Mouse (Mus musculus): ENCODE measurements around the gene Tmem88b. TPM values are rescaled to one million over a fixed set of nuclear protein-coding genes. Genes with fewer than 3 reads are reported as not detected.
A peak's percentile ranks its signal among the peaks of the same experiment; 100 is the strongest.
"Not testable (repeated sequence)": the region's sequence is repeated elsewhere in the genome, so short reads cannot be mapped to it uniquely, and the experiment has no call there.

Gene Tmem88b
- polyA plus RNA-seq, 1 experiment from 2014 or later, result 1.8 TPM

GRCm38 (mm10) chr4:155740681-155741080 lies 45.0 kb downstream of the Tmem88b start:
- peaks cover 26% of the 10 kb centered on the region for H3K36me3 ChIP-seq (ENCODE audit: control insufficient read depth, insufficient read depth)
- H3K27ac ChIP-seq (ENCODE audit: low read length); H3K9ac ChIP-seq (ENCODE audit: low read length); H3K4me2 ChIP-seq (ENCODE audit: low read depth, low read length); H3K27me3 ChIP-seq (ENCODE audit: control insufficient read depth, insufficient read depth, low read length); H3K9me3 ChIP-seq (replicated peaks; ENCODE audit: control insufficient read depth, low read length); H3K4me3 ChIP-seq (ENCODE audit: low read length); ATAC-seq (replicated peaks; ENCODE audit: extremely low read depth, insufficient read depth, low FRiP score); H3K4me1 ChIP-seq (ENCODE audit: control insufficient read depth, insufficient read depth, low read length): not testable (repeated sequence)
- WGBS, result 79% methylated on average over 10 of the region's 10 CpGs

GRCm38 (mm10) chr4:155739741-155740636 lies 45.7 kb downstream of the Tmem88b start:
- no peak overlapping the region for H3K4me3 ChIP-seq (ENCODE audit: low read length)
- H3K9ac ChIP-seq (ENCODE audit: low read length), result no peak overlapping the region
- H3K27ac ChIP-seq (ENCODE audit: low read length), result no peak overlapping the region
- H3K4me2 ChIP-seq (ENCODE audit: low read depth, low read length), result no peak overlapping the region
- ATAC-seq (replicated peaks; ENCODE audit: extremely low read depth, insufficient read depth, low FRiP score), result peak; percentile 38
- H3K36me3 ChIP-seq (ENCODE audit: control insufficient read depth, insufficient read depth), result peaks cover 20% of the 10 kb centered on the region
- peaks cover 9% of the 10 kb centered on the region for H3K4me1 ChIP-seq (ENCODE audit: control insufficient read depth, insufficient read depth, low read length)
- 68% methylated on average over 37 of the region's 37 CpGs for WGBS
- no peaks in the 10 kb centered on the region for H3K27me3 ChIP-seq (ENCODE audit: control insufficient read depth, insufficient read depth, low read length)
- H3K9me3 ChIP-seq (replicated peaks; ENCODE audit: control insufficient read depth, low read length), result no peaks in the 10 kb centered on the region

GRCm38 (mm10) chr4:155739152-155739551 lies 46.5 kb downstream of the Tmem88b start:
- no peak for ATAC-seq (replicated peaks; ENCODE audit: extremely low read depth, insufficient read depth, low FRiP score)
- Histone ChIP-seq H3K27ac (ENCODE audit: low read length) (no peak overlapping the region), H3K4me2 (ENCODE audit: low read depth, low read length) (no peak overlapping the region), H3K36me3 (ENCODE audit: control insufficient read depth, insufficient read depth) (peaks cover 13% of the 10 kb centered on the region), H3K27me3 (ENCODE audit: control insufficient read depth, insufficient read depth, low read length) (no peaks in the 10 kb centered on the region), H3K4me3 (ENCODE audit: low read length) (no peak overlapping the region), H3K9me3 (replicated peaks; ENCODE audit: control insufficient read depth, low read length) (no peaks in the 10 kb centered on the region), H3K4me1 (ENCODE audit: control insufficient read depth, insufficient read depth, low read length) (peaks cover 9% of the 10 kb centered on the region), H3K9ac (ENCODE audit: low read length) (no peak overlapping the region)
- 81% methylated on average over 6 of the region's 6 CpGs for WGBS

- H3K36me3 ChIP-seq (ENCODE audit: control insufficient read depth, insufficient read depth), result peaks cover 9% of the 10 kb centered on the region
- no peak overlapping the region for H3K9ac ChIP-seq (ENCODE audit: low read length)
- no peaks in the 10 kb centered on the region for H3K27me3 ChIP-seq (ENCODE audit: control insufficient read depth, insufficient read depth, low read length)
- no peak overlapping the region for H3K4me2 ChIP-seq (ENCODE audit: low read depth, low read length)
- no peak overlapping the region for H3K27ac ChIP-seq (ENCODE audit: low read length)
- no peak for ATAC-seq (replicated peaks; ENCODE audit: extremely low read depth, insufficient read depth, low FRiP score)
- no peak overlapping the region for H3K4me3 ChIP-seq (ENCODE audit: low read length)
- 59% methylated on average over 8 of the region's 8 CpGs for WGBS
- H3K9me3 ChIP-seq (replicated peaks; ENCODE audit: control insufficient read depth, low read length), result no peaks in the 10 kb centered on the region
- peaks cover 11% of the 10 kb centered on the region for H3K4me1 ChIP-seq (ENCODE audit: control insufficient read depth, insufficient read depth, low read length)
Observed at GRCm38 (mm10) chr4:155738262-155738661, 47.4 kb downstream of the Tmem88b start.

GRCm38 (mm10) chr4:155736421-155736820 lies 49.3 kb downstream of the Tmem88b start:
- Histone ChIP-seq H3K27ac (ENCODE audit: low read length) (no peak overlapping the region), H3K36me3 (ENCODE audit: control insufficient read depth, insufficient read depth) (peaks cover 6% of the 10 kb centered on the region; the same call in 1 of the 2 replicates), H3K9me3 (replicated peaks; ENCODE audit: control insufficient read depth, low read length) (no peaks in the 10 kb centered on the region), H3K4me3 (ENCODE audit: low read length) (no peak overlapping the region), H3K4me1 (ENCODE audit: control insufficient read depth, insufficient read depth, low read length) (peaks cover 11% of the 10 kb centered on the region), H3K9ac (ENCODE audit: low read length) (no peak overlapping the region), H3K27me3 (ENCODE audit: control insufficient read depth, insufficient read depth, low read length) (no peaks in the 10 kb centered on the region), H3K4me2 (ENCODE audit: low read depth, low read length) (no peak overlapping the region)
- no peak for ATAC-seq (replicated peaks; ENCODE audit: extremely low read depth, insufficient read depth, low FRiP score)
- 84% methylated on average over 5 of the region's 5 CpGs for WGBS

GRCm38 (mm10) chr4:155735788-155736187 lies 49.9 kb downstream of the Tmem88b start:
- peak overlapping the region; percentile 87 for H3K9ac ChIP-seq (ENCODE audit: low read length)
- ATAC-seq (replicated peaks; ENCODE audit: extremely low read depth, insufficient read depth, low FRiP score), result no peak
- peaks cover 6% of the 10 kb centered on the region; the same call in 1 of the 2 replicates for H3K36me3 ChIP-seq (ENCODE audit: control insufficient read depth, insufficient read depth)
- no peaks in the 10 kb centered on the region for H3K27me3 ChIP-seq (ENCODE audit: control insufficient read depth, insufficient read depth, low read length)
- H3K4me2 ChIP-seq (ENCODE audit: low read depth, low read length), result peak overlapping the region; percentile 93
- WGBS, result 73% methylated on average over 5 of the region's 5 CpGs
- peak overlapping the region; percentile 82 for H3K4me3 ChIP-seq (ENCODE audit: low read length)
- H3K4me1 ChIP-seq (ENCODE audit: control insufficient read depth, insufficient read depth, low read length), result peaks cover 11% of the 10 kb centered on the region
- no peaks in the 10 kb centered on the region for H3K9me3 ChIP-seq (replicated peaks; ENCODE audit: control insufficient read depth, low read length)
- H3K27ac ChIP-seq (ENCODE audit: low read length), result no peak overlapping the region

GRCm38 (mm10) chr4:155734951-155735702 lies 50.5 kb downstream of the Tmem88b start:
- Histone ChIP-seq H3K4me2 (ENCODE audit: low read depth, low read length) (peak overlapping the region; percentile 93), H3K9me3 (replicated peaks; ENCODE audit: control insufficient read depth, low read length) (no peaks in the 10 kb centered on the region), H3K9ac (ENCODE audit: low read length) (peak overlapping the region; percentile 87), H3K4me3 (ENCODE audit: low read length) (peak overlapping the region; percentile 82), H3K36me3 (ENCODE audit: control insufficient read depth, insufficient read depth) (peaks cover 4% of the 10 kb centered on the region; the same call in 1 of the 2 replicates), H3K27ac (ENCODE audit: low read length) (peak overlapping the region; percentile 82), H3K27me3 (ENCODE audit: control insufficient read depth, insufficient read depth, low read length) (no peaks in the 10 kb centered on the region), H3K4me1 (ENCODE audit: control insufficient read depth, insufficient read depth, low read length) (peaks cover 11% of the 10 kb centered on the region)
- under 1% methylated on average over 54 of the region's 79 CpGs for WGBS
- ATAC-seq (replicated peaks; ENCODE audit: extremely low read depth, insufficient read depth, low FRiP score), result peak; percentile 68

GRCm38 (mm10) chr4:155734350-155734941 lies 51.2 kb downstream of the Tmem88b start, which contains the start of gene Tmem240:
TSS of gene Tmem240 (plus strand) at chr4:155734800.
- no peaks in the 10 kb centered on the region for H3K36me3 ChIP-seq (ENCODE audit: control insufficient read depth, insufficient read depth)
- WGBS, result under 1% methylated on average over 27 of the region's 35 CpGs
- H3K4me1 ChIP-seq (ENCODE audit: control insufficient read depth, insufficient read depth, low read length), result peaks cover 11% of the 10 kb centered on the region

More at GRCm38 (mm10) chr4:155734350-155734941, 51.2 kb downstream of the Tmem88b start, which contains the start of gene Tmem240:
- Histone ChIP-seq H3K9me3 (replicated peaks; ENCODE audit: control insufficient read depth, low read length) (no peaks in the 10 kb centered on the region), H3K4me2 (ENCODE audit: low read depth, low read length) (peak within 1 kb of the TSS; percentile 93), H3K9ac (ENCODE audit: low read length) (peak within 1 kb of the TSS; percentile 87), H3K27ac (ENCODE audit: low read length) (peak within 1 kb of the TSS; percentile 82), H3K4me3 (ENCODE audit: low read length) (peak within 1 kb of the TSS; percentile 82), H3K27me3 (ENCODE audit: control insufficient read depth, insufficient read depth, low read length) (no peaks in the 10 kb centered on the region)
- ATAC-seq (replicated peaks; ENCODE audit: extremely low read depth, insufficient read depth, low FRiP score), result peak; percentile 88
